Mouse (Mus musculus): Measurements from ENCODE around the gene Usp47. TPM values are rescaled to one million over a fixed set of nuclear protein-coding genes. Genes with fewer than 3 reads are reported as not detected.

Gene Usp47
- polyA plus RNA-seq, 1 experiment = 28.7 TPM

DNA sequence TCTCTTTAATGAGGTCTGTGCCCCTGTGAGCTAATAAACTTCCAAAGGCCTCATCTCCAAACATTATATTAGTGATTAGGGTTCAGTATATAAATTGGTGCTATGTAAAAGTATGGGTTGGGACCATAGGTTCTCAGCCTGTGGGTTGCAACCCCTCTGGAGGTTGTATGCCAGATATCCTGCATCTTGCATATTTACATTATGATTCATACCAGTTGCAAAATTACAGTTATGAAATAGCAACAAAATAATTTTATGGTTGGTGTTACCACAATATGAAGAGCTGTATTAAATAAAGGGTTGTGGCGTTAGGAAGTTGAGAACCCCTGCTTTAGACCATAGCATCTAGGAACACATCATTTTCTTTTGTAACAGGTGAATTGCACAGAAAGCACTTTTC lies 7.3 kb downstream of the Usp47 start:
- Histone ChIP-seq H3ac (ENCODE audit: control insufficient read depth, insufficient read length) (no peak overlapping the region), H3K36me3 (ENCODE audit: control insufficient read depth, insufficient read depth) (no peaks in the 10 kb centered on the region), H3K79me2 (ENCODE audit: control insufficient read depth, insufficient read depth) (peaks cover 99% of the 10 kb centered on the region), H3K27me3 (ENCODE audit: control insufficient read depth, insufficient read depth, insufficient read length) (no peaks in the 10 kb centered on the region), H3K4me2 (ENCODE audit: low read depth) (peak overlapping the region; percentile 32), H3K4me3 (no peak overlapping the region)
- no peak for TF ChIP-seq TCF3 (IDR thresholded peaks at IDR 0.05; ENCODE audit: insufficient read length, low read depth)
- peak; percentile 81 for TF ChIP-seq CEBPB (IDR thresholded peaks at IDR 0.05; ENCODE audit: insufficient read depth, poor library complexity, severe bottlenecking)

DNA sequence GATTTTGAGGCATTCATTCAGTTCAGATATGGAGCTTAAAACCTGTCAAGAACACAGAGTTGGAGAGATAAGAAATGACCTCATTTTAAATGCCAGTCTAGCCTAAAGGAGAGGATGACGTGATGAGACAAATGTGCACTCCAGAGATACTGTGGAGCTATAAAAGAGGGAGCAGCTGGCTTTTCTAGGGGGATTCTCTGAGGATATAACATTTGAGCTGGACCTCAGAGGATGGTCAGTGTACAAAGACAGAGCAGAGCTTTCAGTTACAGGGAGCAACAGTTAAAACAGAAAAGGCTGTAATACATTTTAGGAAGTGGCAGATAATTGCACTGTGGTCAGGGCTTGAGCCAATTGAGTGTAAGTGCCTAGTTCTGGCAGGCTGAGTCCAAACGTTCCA lies 12.5 kb downstream of the Usp47 start:
- TF ChIP-seq TCF3 (IDR thresholded peaks at IDR 0.05; ENCODE audit: insufficient read length, low read depth) = no peak
- TF ChIP-seq E2F4 (IDR thresholded peaks at IDR 0.05; ENCODE audit: insufficient read depth) = no peak
- no peak for TF ChIP-seq POLR2A (IDR thresholded peaks at IDR 0.05; ENCODE audit: insufficient read length, low read depth)
- TF ChIP-seq TCF12 (IDR thresholded peaks at IDR 0.05; ENCODE audit: insufficient read depth, poor library complexity, severe bottlenecking) = peak; percentile 22
- TF ChIP-seq CEBPB (IDR thresholded peaks at IDR 0.05; ENCODE audit: insufficient read depth, poor library complexity, severe bottlenecking) = no peak
- no peak for TF ChIP-seq USF1 (IDR thresholded peaks at IDR 0.05; ENCODE audit: low read depth)
- TF ChIP-seq POLR2AphosphoS2 (IDR thresholded peaks at IDR 0.05; ENCODE audit: insufficient read length, low read depth) = no peak
- TF ChIP-seq SRF (IDR thresholded peaks at IDR 0.05; ENCODE audit: control insufficient read depth, insufficient read length, low read depth) = no peak
- no peak for TF ChIP-seq MAX (IDR thresholded peaks at IDR 0.05; ENCODE audit: low read depth)
- TF ChIP-seq MYOD1 (IDR thresholded peaks at IDR 0.05; ENCODE audit: control insufficient read depth in 1 of 3, insufficient read length in 2 of 3, low read depth in 2 of 3) = peak in 2 of 3 experiments; percentile 42 to 61
- no peak for TF ChIP-seq REST (IDR thresholded peaks at IDR 0.05; ENCODE audit: insufficient read depth, insufficient read length)
- TF ChIP-seq MYOG (IDR thresholded peaks at IDR 0.05; ENCODE audit: control insufficient read depth in 1 of 3, insufficient read depth in 1 of 3, insufficient read length in 2 of 3, low read depth in 2 of 3) = peak in 1 of 3 experiments; percentile 49
- H3K27me3 ChIP-seq (ENCODE audit: control insufficient read depth, insufficient read depth, insufficient read length) = no peaks in the 10 kb centered on the region
- H3K79me2 ChIP-seq (ENCODE audit: control insufficient read depth, insufficient read depth) = peaks cover 90% of the 10 kb centered on the region
- H3K4me2 ChIP-seq (ENCODE audit: low read depth) = peak overlapping the region; percentile 67
- H3ac ChIP-seq (ENCODE audit: control insufficient read depth, insufficient read length) = no peak overlapping the region
- no peaks in the 10 kb centered on the region for H3K36me3 ChIP-seq (ENCODE audit: control insufficient read depth, insufficient read depth)
- no peak overlapping the region for H3K4me3 ChIP-seq

DNA sequence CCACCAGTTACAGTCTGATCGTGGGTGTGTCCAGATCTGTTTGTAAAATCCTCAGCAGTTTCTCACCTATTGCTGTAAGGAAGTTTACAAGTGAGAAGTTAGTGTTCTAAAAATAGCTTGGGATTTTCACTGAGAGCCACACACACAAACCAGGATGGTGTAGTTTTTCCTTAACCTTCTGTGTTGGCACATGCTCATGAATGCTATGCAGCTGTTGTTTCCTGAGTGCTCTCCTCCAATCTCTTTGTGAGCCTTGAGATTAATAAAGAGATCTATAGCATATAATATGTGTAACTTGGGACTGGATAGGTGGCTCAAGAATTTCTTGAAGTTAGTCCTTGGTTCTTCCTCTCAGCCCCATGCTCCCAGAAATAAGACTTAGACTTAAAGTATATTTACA lies 13.3 kb downstream of the Usp47 start:
- TF ChIP-seq MYOG (IDR thresholded peaks at IDR 0.05; ENCODE audit: control insufficient read depth in 1 of 3, insufficient read depth in 1 of 3, insufficient read length in 2 of 3, low read depth in 2 of 3) (peak in 1 of 3 experiments; percentile 81), MYOD1 (IDR thresholded peaks at IDR 0.05; ENCODE audit: control insufficient read depth in 1 of 3, insufficient read length in 2 of 3, low read depth in 2 of 3) (peak in 2 of 3 experiments; percentile 69 to 79), MAX (IDR thresholded peaks at IDR 0.05; ENCODE audit: low read depth) (no peak)
- Histone ChIP-seq H3K27me3 (ENCODE audit: control insufficient read depth, insufficient read depth, insufficient read length) (no peaks in the 10 kb centered on the region), H3K79me2 (ENCODE audit: control insufficient read depth, insufficient read depth) (peaks cover 90% of the 10 kb centered on the region), H3K4me2 (ENCODE audit: low read depth) (peak overlapping the region; percentile 67), H3K4me3 (no peak overlapping the region), H3K36me3 (ENCODE audit: control insufficient read depth, insufficient read depth) (no peaks in the 10 kb centered on the region), H3ac (ENCODE audit: control insufficient read depth, insufficient read length) (no peak overlapping the region)

DNA sequence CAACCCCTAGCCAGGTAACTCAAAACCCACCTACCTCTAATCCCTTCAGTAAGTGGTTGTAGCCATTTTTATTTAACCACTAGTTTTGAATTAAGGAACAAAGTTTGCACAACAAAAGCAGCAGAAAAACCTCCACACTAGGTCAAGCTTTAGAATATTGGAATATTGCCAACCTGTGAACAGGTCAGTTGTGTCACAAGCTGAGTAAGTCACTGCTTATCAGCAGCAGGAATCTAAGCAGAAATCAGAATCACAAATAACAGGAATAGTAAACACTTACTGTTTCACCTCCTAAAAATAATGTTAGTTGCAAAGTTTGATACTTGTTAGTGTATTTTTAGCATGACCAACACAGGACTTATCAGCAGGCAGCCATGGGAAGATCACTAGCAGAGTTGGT lies 17.0 kb downstream of the Usp47 start:
- no peak overlapping the region for H3ac ChIP-seq (ENCODE audit: control insufficient read depth, insufficient read length)
- peaks cover 90% of the 10 kb centered on the region for H3K79me2 ChIP-seq (ENCODE audit: control insufficient read depth, insufficient read depth)
- H3K27me3 ChIP-seq (ENCODE audit: control insufficient read depth, insufficient read depth, insufficient read length) = no peaks in the 10 kb centered on the region
- H3K4me2 ChIP-seq (ENCODE audit: low read depth) = no peak overlapping the region
- H3K36me3 ChIP-seq (ENCODE audit: control insufficient read depth, insufficient read depth) = no peaks in the 10 kb centered on the region
- TF ChIP-seq CEBPB (IDR thresholded peaks at IDR 0.05; ENCODE audit: insufficient read depth, poor library complexity, severe bottlenecking) = no peak
- no peak for TF ChIP-seq TCF12 (IDR thresholded peaks at IDR 0.05; ENCODE audit: insufficient read depth, poor library complexity, severe bottlenecking)
- no peak for TF ChIP-seq USF1 (IDR thresholded peaks at IDR 0.05; ENCODE audit: low read depth)
- no peak for TF ChIP-seq SRF (IDR thresholded peaks at IDR 0.05; ENCODE audit: control insufficient read depth, insufficient read length, low read depth)
- TF ChIP-seq REST (IDR thresholded peaks at IDR 0.05; ENCODE audit: insufficient read depth, insufficient read length) = no peak
- no peak for TF ChIP-seq POLR2A (IDR thresholded peaks at IDR 0.05; ENCODE audit: insufficient read length, low read depth)
- no peak for TF ChIP-seq MAX (IDR thresholded peaks at IDR 0.05; ENCODE audit: low read depth)
- TF ChIP-seq E2F4 (IDR thresholded peaks at IDR 0.05; ENCODE audit: insufficient read depth) = no peak
- TF ChIP-seq MYOG (IDR thresholded peaks at IDR 0.05; ENCODE audit: control insufficient read depth in 1 of 3, insufficient read depth in 1 of 3, insufficient read length in 2 of 3, low read depth in 2 of 3) = no peak
- no peak for TF ChIP-seq TCF3 (IDR thresholded peaks at IDR 0.05; ENCODE audit: insufficient read length, low read depth)
- TF ChIP-seq POLR2AphosphoS2 (IDR thresholded peaks at IDR 0.05; ENCODE audit: insufficient read length, low read depth) = no peak
- TF ChIP-seq MYOD1 (IDR thresholded peaks at IDR 0.05; ENCODE audit: control insufficient read depth in 1 of 3, insufficient read length in 2 of 3, low read depth in 2 of 3) = no peak
- no peak overlapping the region for H3K4me3 ChIP-seq

DNA sequence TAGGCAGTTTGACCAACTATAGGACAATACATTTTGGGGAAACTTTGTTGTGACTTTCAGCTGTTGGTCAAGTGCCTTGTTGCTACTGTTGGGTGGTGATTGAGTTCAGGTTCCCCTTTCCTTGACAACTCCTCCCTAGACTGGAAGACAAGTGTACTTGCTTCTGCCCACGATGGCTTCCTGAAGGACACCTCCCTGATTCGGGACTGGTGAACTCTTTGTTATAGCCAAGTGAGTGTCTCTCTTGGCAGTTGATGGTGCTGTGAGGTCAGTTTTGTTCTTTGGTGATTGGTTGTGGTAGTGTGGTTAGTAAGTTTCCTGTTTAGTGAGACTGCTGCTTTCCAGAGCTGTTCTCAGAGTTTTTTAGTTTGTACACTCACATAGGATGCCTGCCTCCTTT lies 19.5 kb downstream of the Usp47 start:
- TF ChIP-seq SRF (IDR thresholded peaks at IDR 0.05; ENCODE audit: control insufficient read depth, insufficient read length, low read depth) (no peak), MAX (IDR thresholded peaks at IDR 0.05; ENCODE audit: low read depth) (no peak), USF1 (IDR thresholded peaks at IDR 0.05; ENCODE audit: low read depth) (no peak), CEBPB (IDR thresholded peaks at IDR 0.05; ENCODE audit: insufficient read depth, poor library complexity, severe bottlenecking) (no peak), MYOG (IDR thresholded peaks at IDR 0.05; ENCODE audit: control insufficient read depth in 1 of 3, insufficient read depth in 1 of 3, insufficient read length in 2 of 3, low read depth in 2 of 3) (no peak), MYOD1 (IDR thresholded peaks at IDR 0.05; ENCODE audit: control insufficient read depth in 1 of 3, insufficient read length in 2 of 3, low read depth in 2 of 3) (no peak), POLR2A (IDR thresholded peaks at IDR 0.05; ENCODE audit: insufficient read length, low read depth) (no peak), TCF12 (IDR thresholded peaks at IDR 0.05; ENCODE audit: insufficient read depth, poor library complexity, severe bottlenecking) (no peak), TCF3 (IDR thresholded peaks at IDR 0.05; ENCODE audit: insufficient read length, low read depth) (no peak), REST (IDR thresholded peaks at IDR 0.05; ENCODE audit: insufficient read depth, insufficient read length) (no peak), POLR2AphosphoS2 (IDR thresholded peaks at IDR 0.05; ENCODE audit: insufficient read length, low read depth) (no peak)
- H3K4me2 ChIP-seq (ENCODE audit: low read depth) = peak overlapping the region; percentile 40
- H3K79me2 ChIP-seq (ENCODE audit: control insufficient read depth, insufficient read depth) = peaks cover 100% of the 10 kb centered on the region

More for the DNA sequence above, 19.5 kb downstream of the Usp47 start:
- no peaks in the 10 kb centered on the region for H3K27me3 ChIP-seq (ENCODE audit: control insufficient read depth, insufficient read depth, insufficient read length)
- no peak overlapping the region for H3K4me3 ChIP-seq
- no peaks in the 10 kb centered on the region for H3K36me3 ChIP-seq (ENCODE audit: control insufficient read depth, insufficient read depth)
- H3ac ChIP-seq (ENCODE audit: control insufficient read depth, insufficient read length) = no peak overlapping the region
